Mouse (Mus musculus): ENCODE results near the gene Srrm4.
A peak's percentile ranks its signal among the peaks of the same experiment; 100 is the strongest.
"Not testable (repeated sequence)": the region's sequence is repeated elsewhere in the genome, so short reads cannot be mapped to it uniquely, and the experiment has no call there.

The Srrm4 gene

GRCm38 (mm10) chr5:116438328-116438727 lies 153.3 kb downstream of the Srrm4 start:
- no peak for DNase-seq

GRCm38 (mm10) chr5:116436117-116436516 lies 155.5 kb downstream of the Srrm4 start:
- no peak for DNase-seq

DNA sequence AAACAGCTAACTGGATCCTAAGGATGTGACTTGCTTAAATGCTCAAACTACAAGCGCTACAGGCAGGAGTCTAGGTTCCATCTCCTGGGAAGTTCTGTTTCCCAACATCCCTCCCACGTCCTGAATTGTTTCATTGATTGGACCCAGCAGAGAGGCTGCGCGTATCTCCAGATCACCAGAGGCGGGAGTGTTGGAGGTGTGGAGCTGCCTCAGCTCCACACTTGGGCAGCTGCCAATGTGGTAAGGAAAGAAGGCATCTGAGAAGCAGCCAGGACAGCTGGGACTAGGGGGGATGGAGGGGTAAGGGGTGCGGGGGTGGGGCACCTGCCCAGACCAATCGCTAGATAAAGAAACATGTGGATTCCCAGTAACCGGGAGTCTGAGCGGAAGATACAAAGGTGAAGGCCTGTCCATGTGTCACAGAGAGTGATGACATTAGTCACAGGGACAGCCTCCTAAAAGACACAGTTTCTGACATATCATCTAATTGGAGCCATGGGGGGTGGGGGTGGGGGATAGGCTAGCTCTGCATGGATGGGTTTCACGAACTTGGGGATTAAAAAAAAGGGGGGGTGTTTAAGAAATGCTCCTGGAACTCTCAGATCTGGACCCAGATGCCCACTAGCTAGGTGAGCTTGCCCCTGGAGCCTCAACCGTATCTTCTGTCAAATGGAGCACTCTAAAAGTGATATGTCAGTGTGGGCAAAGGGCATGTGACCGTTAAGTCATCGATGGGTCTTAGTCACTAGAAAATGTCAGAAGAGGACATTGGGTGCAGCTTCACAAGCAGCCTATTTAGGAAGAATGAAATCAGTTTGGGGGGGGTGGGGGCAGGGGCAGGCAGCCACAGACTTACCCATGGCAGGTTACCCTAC lies 156.4 kb downstream of the Srrm4 start:
- peak in 1 of 2 experiments; percentile 36 for DNase-seq

DNA sequence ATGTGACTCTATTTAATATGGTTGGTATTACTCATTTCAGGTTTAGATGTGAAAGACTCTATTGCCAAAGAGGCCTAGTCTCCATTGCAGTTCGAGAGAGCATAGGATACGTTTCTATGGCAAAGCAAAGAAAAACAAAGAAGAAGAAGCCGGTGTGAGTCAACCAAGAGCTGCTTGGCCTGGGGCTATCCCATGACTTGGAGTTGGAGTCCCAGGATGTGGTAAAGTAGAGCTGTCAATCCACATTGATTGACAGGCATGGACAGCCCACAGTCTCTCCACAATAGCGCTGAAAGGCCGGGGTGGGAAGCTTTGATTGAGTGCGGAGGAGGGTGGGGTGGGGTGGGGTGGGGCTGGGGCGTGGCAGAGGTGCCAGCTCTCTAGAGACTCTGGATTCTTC lies 158.7 kb downstream of the Srrm4 start:
- DNase-seq, result no peak

DNA sequence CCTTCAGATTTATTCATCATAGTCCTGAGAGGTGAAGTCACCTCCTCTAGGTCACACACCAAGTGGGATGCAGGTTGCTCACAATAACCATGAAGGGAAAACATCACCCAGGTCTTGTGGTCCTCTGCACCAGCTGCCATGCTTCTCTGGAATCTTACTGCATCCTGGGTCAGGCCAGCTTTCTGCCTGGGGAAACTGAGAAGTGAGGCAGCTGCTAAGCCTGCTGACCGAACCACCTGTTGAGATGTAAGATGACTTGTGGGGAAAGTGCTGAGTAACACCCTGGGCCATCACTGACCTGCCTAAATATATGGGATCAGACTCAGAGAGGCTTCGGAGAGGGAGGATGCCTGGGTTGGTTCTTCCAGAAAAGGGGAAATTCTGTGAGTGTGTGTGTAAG lies 164.9 kb downstream of the Srrm4 start:
- no peak for DNase-seq

DNA sequence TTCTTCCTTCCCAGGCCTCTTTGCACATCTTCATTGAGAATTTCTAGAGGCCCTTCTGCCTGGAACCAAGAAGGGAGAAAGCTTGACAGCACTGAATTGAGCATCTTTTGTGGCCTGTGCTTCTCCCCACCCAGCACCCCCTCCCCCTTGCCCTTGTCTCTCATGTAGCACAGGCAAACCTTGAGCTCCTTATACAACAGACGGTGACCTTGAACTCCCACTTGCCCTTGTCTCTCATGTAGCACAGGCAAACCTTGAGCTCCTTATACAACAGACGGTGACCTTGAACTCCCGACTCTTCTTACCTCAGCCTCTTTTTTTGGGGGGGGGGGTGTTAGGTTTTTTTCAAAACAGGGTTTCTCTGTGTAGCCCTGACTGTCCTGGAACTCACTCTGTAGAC lies 165.9 kb downstream of the Srrm4 start:
- not testable (repeated sequence) for DNase-seq

DNA sequence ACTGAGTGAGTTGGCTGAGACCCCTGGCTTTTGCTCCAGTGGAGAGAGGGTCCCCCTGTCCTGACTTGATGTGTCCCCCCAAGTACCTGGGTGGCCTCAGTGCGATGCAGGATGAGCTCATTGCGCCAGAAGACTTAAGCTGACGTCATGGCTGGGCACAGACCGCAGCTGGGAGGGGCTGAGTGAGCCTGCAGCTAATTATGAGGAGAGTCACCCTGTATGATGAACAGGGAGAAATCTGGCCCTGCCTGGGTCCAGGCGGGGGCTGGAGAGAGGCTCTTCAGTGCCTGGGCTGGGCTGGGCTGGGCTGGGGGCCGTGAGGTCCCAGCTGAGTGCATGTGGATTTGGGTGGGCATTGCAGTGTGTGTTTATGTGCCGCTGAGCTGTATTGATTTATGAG lies 166.3 kb downstream of the Srrm4 start:
- no peak for DNase-seq

DNA sequence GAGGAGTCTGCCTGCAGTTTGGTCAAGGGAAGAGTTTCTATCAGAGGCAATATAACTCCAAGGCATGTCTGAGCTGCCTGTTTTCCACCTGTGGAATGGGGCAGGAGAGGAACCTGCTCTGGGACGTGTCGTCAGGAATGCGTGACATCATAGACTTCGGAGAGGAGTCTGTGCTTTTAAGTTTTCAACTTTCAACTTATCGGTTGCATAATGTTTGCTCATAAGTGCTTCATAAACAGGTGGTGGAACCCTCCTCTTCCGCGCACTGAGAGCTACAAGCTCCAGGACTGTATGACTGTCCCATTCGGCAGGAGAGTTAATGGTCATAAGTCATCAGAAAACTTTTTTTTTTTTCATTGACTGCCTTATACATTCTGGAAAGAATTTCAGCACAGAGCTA lies 167.9 kb downstream of the Srrm4 start:
- no peak for DNase-seq

GRCm38 (mm10) chr5:116422699-116423201 lies 168.9 kb downstream of the Srrm4 start, which contains the start of gene Hspb8:
Hspb8 (minus strand) TSS chr5:116422864.
- DNase-seq, result peak; percentile 90 to 92

- DNase-seq, result peak; percentile 44 to 59
Measured at GRCm38 (mm10) chr5:116421791-116422481, 169.7 kb downstream of the Srrm4 start.

DNA sequence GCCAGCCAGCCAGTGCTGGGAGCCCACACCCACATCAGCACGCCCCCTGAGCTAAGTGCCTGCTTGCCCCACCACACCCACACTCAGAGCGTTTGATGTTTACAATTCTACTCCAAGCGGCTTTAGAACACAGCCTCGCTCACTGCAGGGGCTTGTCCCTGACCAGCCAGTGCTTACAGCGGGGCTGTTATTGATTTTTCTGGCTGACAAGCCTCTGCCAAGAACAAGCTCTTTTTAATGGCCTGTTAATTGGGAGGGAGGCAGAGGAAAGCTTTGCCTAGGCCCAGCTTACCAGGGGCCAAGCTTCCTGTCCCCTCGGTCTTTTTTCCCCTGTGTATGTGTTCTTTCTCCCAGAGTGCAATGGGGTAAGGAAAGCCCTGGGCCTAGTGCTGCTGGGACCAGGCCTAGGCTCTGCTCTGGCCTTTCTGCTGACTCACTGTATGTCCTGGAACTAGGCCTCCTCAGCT lies 170.8 kb downstream of the Srrm4 start:
- peak; percentile 38 to 49 for DNase-seq

DNA sequence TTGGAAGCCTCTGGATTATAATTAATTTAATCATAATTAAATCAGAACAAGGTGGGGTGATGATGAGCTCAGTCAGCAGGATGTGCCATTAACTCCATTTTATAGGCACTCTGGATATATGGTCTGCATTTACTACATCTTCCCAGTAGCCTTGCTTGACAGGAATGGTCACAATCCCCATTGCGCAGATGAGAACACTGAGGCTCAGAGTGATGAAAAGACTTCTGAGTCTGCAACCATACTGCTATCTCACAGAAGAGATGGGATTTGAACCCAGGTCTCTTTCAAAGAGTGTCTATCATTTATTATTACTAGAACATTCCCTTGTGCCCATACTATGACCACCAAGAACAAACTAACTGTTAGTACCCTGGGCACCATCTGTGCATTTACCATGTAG lies 171.4 kb downstream of the Srrm4 start:
- DNase-seq, result no peak

DNA sequence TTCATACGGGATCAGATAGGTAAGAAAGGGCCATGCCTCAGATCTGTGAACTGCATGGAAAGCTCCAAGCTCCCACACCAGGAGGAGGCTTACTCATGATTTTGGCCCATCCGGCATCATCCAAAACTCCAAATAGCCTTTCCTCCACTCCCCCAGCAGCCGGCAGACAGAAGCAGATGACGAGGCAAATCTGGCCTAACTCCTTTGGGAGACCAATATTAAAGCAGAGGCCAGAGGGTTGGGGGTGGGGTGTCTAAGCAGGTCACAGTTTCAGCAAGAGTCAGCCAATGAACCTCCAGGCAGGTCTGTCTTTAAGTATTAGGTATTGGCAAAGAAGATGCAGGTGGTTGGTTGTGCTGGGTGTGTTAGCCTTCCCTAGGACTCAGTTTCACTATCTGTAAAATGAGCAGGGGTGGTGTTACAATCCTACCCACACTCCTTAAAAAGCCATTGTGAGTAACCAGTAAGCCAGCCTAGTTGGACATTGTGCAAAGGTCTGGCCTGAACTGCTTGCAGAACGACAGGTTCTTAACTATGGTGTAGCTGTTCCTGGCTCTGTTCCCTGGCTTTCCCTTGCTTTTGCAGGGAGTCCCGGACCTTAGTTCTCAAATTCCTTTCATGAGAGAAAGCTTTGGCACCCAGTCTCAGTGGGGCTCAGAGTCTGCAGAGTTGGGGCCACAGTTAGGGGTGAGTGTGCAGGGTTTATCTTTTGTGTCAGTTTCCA lies 172.1 kb downstream of the Srrm4 start:
- peak; percentile 33 to 39 for DNase-seq

GRCm38 (mm10) chr5:116416208-116416607 lies 175.4 kb downstream of the Srrm4 start:
- no peak for DNase-seq

- DNase-seq, result no peak
Measured at GRCm38 (mm10) chr5:116409689-116410590, 181.7 kb downstream of the Srrm4 start.

- DNase-seq, result no peak
Measured at GRCm38 (mm10) chr5:116408965-116409364, 182.7 kb downstream of the Srrm4 start.

DNA sequence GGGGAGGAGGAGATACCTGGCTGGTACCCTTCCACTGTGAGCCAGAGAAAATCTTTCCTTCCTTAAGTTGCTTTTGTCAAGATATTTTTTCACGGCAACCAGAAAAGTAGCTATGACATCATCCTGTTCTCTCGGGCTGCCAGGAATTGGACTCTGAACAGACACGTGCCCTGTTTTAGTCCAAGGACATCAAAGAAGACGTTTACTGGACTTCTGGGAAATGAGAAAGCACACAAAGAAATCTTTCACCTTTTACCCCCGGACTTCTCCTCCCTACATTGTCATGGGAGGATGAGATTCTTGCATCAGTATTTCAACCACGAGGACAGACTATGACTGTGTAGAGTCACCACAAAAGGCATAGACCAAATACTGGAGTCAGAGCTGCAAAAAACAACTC lies 183.7 kb downstream of the Srrm4 start:
- DNase-seq, result no peak

DNA sequence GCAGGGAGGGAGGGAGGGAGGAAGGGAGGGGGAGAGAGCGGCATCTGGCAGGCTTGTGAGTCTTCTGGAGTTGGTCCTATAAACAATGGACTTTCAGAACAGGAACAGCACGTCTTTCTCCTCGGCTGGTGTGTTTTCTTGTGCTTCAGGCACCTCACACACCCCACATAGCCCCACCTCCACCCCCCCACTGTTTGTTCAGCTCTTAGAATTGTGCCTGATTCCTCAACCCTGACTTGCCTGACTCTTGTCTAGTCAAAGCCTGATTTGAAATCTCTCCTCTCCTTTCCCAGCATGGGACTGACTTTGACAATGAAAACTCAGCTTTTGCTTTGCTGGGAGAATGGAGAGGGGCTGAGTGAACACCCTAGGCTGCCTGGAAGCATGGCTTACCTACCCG lies 184.3 kb downstream of the Srrm4 start:
- no peak for DNase-seq

- DNase-seq, result no peak
Measured at GRCm38 (mm10) chr5:116406507-116406906, 185.1 kb downstream of the Srrm4 start.

- no peak for DNase-seq
Measured at GRCm38 (mm10) chr5:116405934-116406333, 185.7 kb downstream of the Srrm4 start.

DNA sequence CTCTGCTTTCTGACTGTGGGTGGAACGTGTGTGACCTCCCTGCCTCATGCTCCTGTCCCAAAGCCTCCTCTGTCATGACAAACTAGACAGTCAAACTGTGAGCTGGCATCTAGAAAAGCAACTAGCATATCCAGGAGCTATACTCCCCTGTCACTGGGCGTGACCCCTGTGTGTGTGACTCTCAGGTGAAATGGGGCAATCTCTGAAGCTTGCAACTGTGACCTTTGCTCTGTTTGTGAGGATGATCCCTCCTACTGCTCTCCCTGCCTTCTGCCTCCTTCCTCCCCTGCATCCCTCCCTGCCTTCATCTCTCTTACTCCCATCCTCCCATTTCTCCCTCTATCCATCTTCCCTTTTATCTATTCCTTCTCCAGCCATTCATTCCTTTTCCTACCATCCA lies 187.6 kb downstream of the Srrm4 start:
- DNase-seq, result no peak

DNA sequence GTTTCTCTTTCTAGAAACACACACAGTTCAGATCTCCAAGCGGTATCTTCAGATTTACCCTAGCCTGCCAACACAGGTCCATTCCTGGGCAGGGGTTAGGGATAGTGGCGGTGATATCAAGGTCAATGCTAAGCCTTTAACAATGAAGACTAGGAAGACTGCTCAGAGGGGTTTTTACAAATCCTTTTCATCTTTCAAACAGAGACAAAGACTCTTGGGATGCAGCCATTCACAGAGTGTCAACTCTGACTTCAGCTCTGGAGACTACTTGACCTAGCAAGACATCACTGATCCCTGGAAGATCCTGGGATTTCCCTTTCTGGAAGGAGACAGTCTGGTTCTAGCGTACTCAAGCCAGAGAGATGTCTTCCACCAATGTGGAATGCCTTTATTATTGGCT lies 190.8 kb downstream of the Srrm4 start:
- no peak for DNase-seq

All from cerebellum, postnatal 25 days (tissue).